Mouse (Mus musculus): ENCODE results near the gene Cdc42bpg. TPM values are rescaled to one million over a fixed set of nuclear protein-coding genes. Genes with fewer than 3 reads are reported as not detected.

The Cdc42bpg gene
- total RNA-seq (2022), result 1 to 10 TPM; 5.4 to 7.4 (median 5.5) TPM

DNA sequence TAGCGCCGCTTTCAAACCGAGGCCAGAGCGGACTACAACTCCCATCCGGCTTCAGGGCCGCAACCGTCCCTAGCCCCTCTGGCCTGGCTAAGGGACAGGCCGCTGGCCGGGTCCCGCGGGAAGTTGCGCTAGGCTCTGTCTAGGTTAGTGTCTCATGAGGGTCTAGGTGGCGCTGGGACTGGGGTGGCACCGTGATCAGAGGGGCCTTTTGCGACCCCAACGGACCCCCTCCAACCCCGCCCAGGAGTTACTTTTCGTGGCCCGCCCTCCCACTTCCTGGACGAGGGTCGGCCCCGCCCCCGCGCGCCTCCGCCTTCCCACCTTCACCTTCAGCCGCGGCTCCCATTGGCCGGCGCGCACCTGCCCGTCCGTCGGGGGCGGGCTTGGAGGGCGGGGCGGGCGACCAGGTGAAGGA lies at the start of gene Cdc42bpg:
TSS of gene Cdc42bpg (plus strand) at position 320 of the 415 bp plus-strand sequence.
- no peak for DNase-seq (ENCODE audit: low spot score in 2 of 2)

- DNase-seq (ENCODE audit: low spot score in 2 of 2), result no peak
These were observed 45.8 kb upstream of the Cdc42bpg start for GRCm38 (mm10) chr19:6260428-6260827.

DNA sequence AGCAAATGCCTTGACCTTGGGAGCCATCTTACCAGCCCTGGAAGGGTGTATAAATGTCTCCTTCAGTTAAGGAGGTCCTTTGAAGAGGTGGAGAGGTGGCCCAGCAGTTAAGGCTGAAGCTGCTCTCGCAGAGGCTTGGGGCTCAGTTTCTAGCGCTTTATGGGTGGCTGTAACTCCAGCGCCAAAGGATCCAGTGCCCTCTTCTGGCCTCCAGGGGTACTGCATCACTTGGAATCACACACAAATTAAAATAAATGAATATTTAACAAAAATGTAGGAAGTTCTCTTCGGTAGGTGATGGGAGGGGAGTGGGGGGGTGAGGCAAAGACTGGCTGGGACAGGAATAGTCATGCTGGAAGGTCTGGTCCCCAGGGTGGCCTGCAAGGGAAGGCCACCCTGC lies 45.3 kb upstream of the Cdc42bpg start:
- DNase-seq (ENCODE audit: low spot score in 2 of 2), result no peak

DNA sequence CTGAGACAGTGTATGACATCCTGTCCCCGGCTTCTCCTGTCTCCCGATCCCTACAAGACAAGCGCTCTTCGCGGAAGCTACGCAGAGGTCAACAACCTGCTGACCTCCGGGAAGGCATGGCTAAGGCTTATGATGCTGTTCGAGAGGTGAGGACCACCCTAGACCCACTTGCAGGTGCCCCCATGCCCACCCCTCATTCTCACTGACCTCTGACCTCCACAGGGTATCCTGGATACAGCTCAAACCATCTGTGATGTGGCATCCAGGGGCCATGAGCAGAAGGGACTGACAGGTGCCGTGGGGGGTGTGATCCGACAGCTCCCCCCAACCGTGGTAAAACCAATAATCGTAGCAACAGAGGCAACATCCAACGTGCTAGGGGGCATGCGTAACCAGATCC lies 44.9 kb upstream of the Cdc42bpg start:
- DNase-seq (ENCODE audit: low spot score in 2 of 2), result no peak

DNA sequence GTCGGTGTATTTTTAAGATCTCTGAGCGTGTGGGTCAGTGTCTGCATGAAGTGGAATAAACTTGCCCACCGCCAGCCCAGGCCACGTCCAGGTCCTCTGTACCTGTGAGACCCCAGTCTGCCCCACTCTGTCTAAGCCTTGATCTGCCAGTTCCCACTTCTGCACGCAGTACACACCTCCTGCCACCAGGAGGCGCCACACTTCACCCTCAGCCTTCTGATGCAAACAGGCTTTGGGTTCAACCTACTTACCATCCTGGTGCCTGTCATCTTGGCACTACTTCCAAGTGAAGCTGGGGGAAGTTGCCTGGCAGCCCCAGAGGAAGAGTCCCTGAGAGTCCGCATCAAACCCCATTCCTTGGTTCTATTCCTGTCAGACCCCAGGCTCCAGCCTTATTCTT lies 44.0 kb upstream of the Cdc42bpg start:
- DNase-seq (ENCODE audit: low spot score in 2 of 2), result peak; percentile 36 to 52

GRCm38 (mm10) chr19:6262839-6263433 lies 43.3 kb upstream of the Cdc42bpg start:
- DNase-seq (ENCODE audit: low spot score in 2 of 2), result no peak

GRCm38 (mm10) chr19:6264200-6264599 lies 42.1 kb upstream of the Cdc42bpg start:
- peak in 1 of 2 experiments; percentile 55 for DNase-seq (ENCODE audit: low spot score in 2 of 2)

DNA sequence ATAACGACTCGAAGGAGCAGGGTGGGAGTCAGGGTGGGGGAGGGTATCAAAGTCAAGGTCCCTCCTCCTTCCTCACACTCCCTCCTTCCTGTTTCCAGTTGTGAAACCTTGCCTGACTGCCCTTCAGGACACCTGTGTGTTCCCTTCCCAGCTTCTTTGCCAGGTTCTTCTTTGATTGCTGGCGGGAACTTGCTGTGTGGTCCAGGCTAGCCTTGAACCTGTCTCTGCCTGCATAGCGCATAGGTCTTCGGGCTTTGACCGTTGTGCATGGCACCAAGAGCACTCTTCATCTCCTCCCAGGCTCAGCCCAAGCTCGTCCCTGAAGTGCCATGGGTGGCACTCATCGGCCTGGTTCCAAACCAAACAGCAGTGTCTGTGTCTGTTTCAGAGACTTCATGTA lies 41.3 kb upstream of the Cdc42bpg start:
- DNase-seq (ENCODE audit: low spot score in 2 of 2), result no peak

DNA sequence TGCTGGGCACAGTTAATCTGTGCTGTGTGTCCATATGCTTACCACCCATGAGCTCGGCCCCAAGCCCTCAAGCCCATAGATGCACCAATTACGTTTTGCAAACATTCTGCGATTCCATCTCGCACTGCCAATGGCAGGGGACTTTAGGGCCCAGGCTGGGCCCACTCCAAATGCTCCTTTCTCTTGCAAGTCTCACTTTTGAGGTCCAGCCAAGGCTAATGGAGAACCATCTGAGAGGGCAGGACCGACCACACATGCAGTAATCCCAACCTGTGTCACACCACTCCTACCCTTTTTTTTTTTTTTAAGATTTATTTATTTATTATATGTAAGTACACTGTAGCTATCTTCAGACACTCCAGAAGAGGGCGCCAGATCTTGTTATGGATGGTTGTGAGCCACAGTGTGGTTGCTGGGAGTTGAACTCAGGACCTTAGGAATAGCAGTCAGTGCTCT lies 40.5 kb upstream of the Cdc42bpg start:
- no peak for DNase-seq (ENCODE audit: low spot score in 2 of 2)

GRCm38 (mm10) chr19:6267306-6268169 lies 38.7 kb upstream of the Cdc42bpg start:
- no peak for DNase-seq (ENCODE audit: low spot score in 2 of 2)

- peak; percentile 66 to 69 for DNase-seq (ENCODE audit: low spot score in 2 of 2)
These were observed 38.1 kb upstream of the Cdc42bpg start for GRCm38 (mm10) chr19:6268170-6268528.

GRCm38 (mm10) chr19:6268670-6269132 lies 37.6 kb upstream of the Cdc42bpg start:
- no peak for DNase-seq (ENCODE audit: low spot score in 2 of 2)

GRCm38 (mm10) chr19:6269798-6270475 lies 36.3 kb upstream of the Cdc42bpg start:
- DNase-seq (ENCODE audit: low spot score in 2 of 2), result no peak

DNA sequence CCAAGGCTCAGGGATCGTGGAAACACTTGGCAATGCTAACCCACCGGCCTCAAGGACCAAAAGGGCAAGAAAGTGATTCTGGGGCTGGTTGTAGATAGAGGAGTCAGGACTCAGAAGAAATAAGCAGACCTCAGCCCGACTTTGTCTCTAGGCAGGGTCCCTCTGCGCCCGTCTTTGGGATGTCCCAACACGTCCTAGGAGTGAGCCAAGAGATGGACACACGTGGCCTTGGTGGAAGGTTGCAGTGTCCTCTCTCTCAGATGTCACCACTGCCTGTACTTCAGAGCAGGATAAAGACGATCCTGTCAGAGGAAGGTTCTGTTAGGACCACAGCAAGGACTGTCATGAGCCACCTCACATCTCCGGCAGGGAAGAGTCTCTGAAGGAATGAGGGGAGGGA lies 35.6 kb upstream of the Cdc42bpg start:
- no peak for DNase-seq (ENCODE audit: low spot score in 2 of 2)

DNA sequence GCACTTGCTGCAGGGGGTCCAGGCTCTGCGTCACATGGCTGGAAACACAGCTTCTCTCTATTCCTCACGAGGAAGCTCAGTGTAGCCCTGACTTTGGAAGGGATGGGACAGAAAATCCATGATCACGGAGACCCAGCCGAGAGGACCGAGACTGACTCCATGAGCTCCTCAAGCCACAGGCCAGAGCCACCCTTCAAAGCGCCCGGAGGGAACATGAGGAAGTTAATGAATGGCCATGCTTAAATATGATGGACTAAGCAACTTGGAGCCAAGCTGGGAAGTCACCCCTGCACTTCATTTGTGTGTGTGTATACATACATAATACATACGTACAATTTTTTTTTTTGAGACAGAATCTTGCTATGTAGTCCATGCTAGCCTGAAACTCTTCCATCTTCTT lies 35.0 kb upstream of the Cdc42bpg start:
- no peak for DNase-seq (ENCODE audit: low spot score in 2 of 2)

DNA sequence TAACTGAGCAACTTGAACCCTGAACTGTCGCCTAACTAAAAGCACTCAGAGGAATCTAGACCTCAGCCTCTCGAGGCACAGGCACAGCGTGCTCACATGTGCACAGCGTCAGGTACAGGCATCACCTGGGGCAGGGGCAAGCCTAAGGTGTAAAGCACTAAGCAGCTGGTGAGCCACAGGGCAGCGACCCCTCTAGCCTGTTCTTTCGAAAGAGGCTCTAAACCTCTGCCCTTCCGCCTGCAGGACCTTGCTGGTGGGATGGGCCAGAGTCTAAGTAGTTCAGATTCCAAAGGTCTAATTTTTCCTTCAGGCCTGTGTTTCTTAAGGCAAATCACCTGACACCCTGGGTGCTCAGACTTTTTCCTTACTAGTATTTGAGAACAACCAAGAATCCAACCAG lies 34.2 kb upstream of the Cdc42bpg start:
- no peak for DNase-seq (ENCODE audit: low spot score in 2 of 2)

GRCm38 (mm10) chr19:6272738-6273137 lies 33.5 kb upstream of the Cdc42bpg start:
- DNase-seq (ENCODE audit: low spot score in 2 of 2), result no peak

- DNase-seq (ENCODE audit: low spot score in 2 of 2), result no peak
These were observed 32.7 kb upstream of the Cdc42bpg start for GRCm38 (mm10) chr19:6273592-6273991.

GRCm38 (mm10) chr19:6273998-6274608 lies 32.2 kb upstream of the Cdc42bpg start:
- DNase-seq (ENCODE audit: low spot score in 2 of 2), result no peak

DNA sequence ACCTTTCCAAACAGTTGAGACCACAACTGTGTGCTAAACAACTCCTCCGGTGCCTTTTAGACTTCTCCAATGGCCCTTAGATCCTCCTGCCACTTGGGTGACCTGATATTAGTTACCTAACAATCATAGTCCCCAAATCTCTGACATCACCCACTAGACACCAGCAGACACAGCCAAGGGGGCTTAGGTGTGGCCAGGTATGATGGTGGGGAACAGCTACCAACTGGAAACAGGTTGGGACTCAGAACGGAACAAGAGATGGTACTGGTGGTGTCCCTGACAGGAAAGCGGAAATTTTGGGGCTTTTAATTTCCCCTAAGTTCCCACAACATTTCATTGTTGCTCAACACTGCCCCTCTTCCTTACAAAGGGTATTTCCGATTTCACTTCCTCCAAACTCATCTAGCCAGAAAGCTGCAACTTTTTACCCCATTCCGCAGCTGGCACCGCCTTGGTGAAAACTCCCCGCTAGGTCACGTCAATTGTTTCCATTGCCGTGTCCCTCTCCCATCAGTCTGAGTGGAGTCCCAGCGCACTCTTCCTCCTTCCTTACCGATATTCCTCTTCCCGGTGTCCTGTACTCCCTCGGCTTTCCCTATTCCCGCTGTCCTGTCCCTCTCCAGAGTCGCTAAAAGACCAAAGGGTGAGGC lies 30.4 kb upstream of the Cdc42bpg start:
- no peak for DNase-seq (ENCODE audit: low spot score in 2 of 2)

Data from left cerebral cortex, adult 8-10 months (tissue).